Mouse (Mus musculus) forebrain, postnatal 0 days (tissue): ENCODE results near the gene Coa3. TPM values are rescaled to one million over a fixed set of nuclear protein-coding genes. Genes with fewer than 3 reads are reported as not detected.

Experiments used
- ATAC-seq: fragments of 200-750 bp; cut with Nextera tagmentation; 2 replicates; pipeline ENCODE4 v1.8.0; 2017; ENCODE audit warnings: mild to moderate bottlenecking, moderate library complexity
- DNase-seq: peaks from one replicate; pipeline ENCODE4 v3.0.0-alpha.2; 2015
- H3K27ac ChIP-seq: fragments of 300-500 bp; sonication (generic); 2 replicates; pipeline ENCODE4 v1.5.1; 2014; ENCODE audit warnings: low read depth, mild to moderate bottlenecking, antibody characterized with exemption, low read length, moderate library complexity, mixed read lengths
- H3K27me3 ChIP-seq: fragments of 300-500 bp; sonication (generic); 2 replicates; pipeline ENCODE4 v1.6.1; 2014; ENCODE audit warnings: mild to moderate bottlenecking, low read length, mixed read lengths; ENCODE audit not compliant: insufficient read depth
- H3K36me3 ChIP-seq: fragments of 300-500 bp; sonication (generic); 2 replicates; pipeline ENCODE4 v1.6.1; 2014; ENCODE audit warnings: mild to moderate bottlenecking, moderate library complexity; ENCODE audit not compliant: insufficient read depth
- H3K4me1 ChIP-seq: fragments of 300-500 bp; sonication (generic); 2 replicates; pipeline ENCODE4 v1.6.1; 2014; ENCODE audit warnings: antibody characterized with exemption; ENCODE audit not compliant: insufficient read depth
- H3K4me2 ChIP-seq: fragments of 300-500 bp; sonication (generic); 2 replicates; pipeline ENCODE4 v1.6.1; 2014; ENCODE audit warnings: low read depth, mild to moderate bottlenecking, moderate library complexity
- H3K4me3 ChIP-seq: fragments of 300-500 bp; sonication (generic); 2 replicates; pipeline ENCODE4 v1.5.1; 2014; ENCODE audit warnings: low read depth, low read length, mixed read lengths
- H3K9ac ChIP-seq: fragments of 300-500 bp; sonication (generic); 2 replicates; pipeline ENCODE4 v1.6.1; 2014; ENCODE audit warnings: mild to moderate bottlenecking
- H3K9me3 ChIP-seq: fragments of 300-500 bp; sonication (generic); 2 replicates; pipeline ENCODE4 v1.6.1; 2016; ENCODE audit warnings: low read length
- CTCF ChIP-seq: sonication (generic); IDR thresholded peaks from 2 replicates; pipeline ENCODE4 v1.5.1; 2016; ENCODE audit warnings: antibody characterized with exemption, control low read depth, low read depth
- WGBS: fragments of 180-500 bp; shearing (Covaris S2); extraction: QIAGEN DNeasy Blood & Tissue Kit; methylation state at CpG from one replicate; pipeline ENCODE4 v1.1.7; 2014; 5-methylcytosine and 5-hydroxymethylcytosine counted together
- polyA plus RNA-seq: library from polyadenylated mRNA; unstranded; fragments of >200 nt; fragmentation: Nextera tagmentation; extraction: Ambion mirVana; gene quantifications from 2 replicates; pipeline ENCODE4 v1.2.1, GENCODE M21; 2015
- total RNA-seq: library from RNA; depleted of rRNA; stranded (reverse); fragments of >200 nt; gene quantifications from 2 replicates; pipeline ENCODE4 v1.2.3, GENCODE M21; 2014

Gene Coa3
- total and polyA plus RNA-seq, 2 experiments from 2014 or later = 110 to 208 TPM

- no peak for TF ChIP-seq CTCF
- H3K9me3 ChIP-seq = no peaks in the 10 kb centered on the region
- peak within 1 kb of the TSS; percentile 100 for H3K4me3 ChIP-seq
- H3K36me3 ChIP-seq = peaks cover 22% of the 10 kb centered on the region
- no peaks in the 10 kb centered on the region for H3K27me3 ChIP-seq
- peak; percentile 96 for ATAC-seq
- WGBS = under 1% methylated on average over 56 of the region's 62 CpGs
- peaks cover 6% of the 10 kb centered on the region; the same call in 1 of the 2 replicates for H3K4me1 ChIP-seq
- H3K27ac ChIP-seq = peak within 1 kb of the TSS; percentile 60
- DNase-seq = peak; percentile 97
- peak within 1 kb of the TSS; percentile 92 for H3K4me2 ChIP-seq
- H3K9ac ChIP-seq = peak within 1 kb of the TSS; percentile 97
Observed at GRCm38 (mm10) chr11:101315665-101316500, 37.0 kb upstream of the Coa3 start, which contains the start of gene Psme3. Gene Psme3, plus strand, starts transcription at chr11:101316213.

GRCm38 (mm10) chr11:101315082-101315650, 36.3 kb upstream of the Coa3 start:
- Histone ChIP-seq H3K27ac (peak overlapping the region; percentile 60), H3K4me1 (peaks cover 6% of the 10 kb centered on the region; the same call in 1 of the 2 replicates), H3K36me3 (peaks cover 15% of the 10 kb centered on the region), H3K4me2 (peak overlapping the region; percentile 92), H3K9me3 (no peaks in the 10 kb centered on the region), H3K27me3 (no peaks in the 10 kb centered on the region), H3K4me3 (peak overlapping the region; percentile 100), H3K9ac (peak overlapping the region; percentile 97)
- DNase-seq = no peak
- TF ChIP-seq CTCF = no peak
- ATAC-seq = no peak
- WGBS = 84% methylated on average over 8 of the region's 8 CpGs

GRCm38 (mm10) chr11:101314567-101314966, 35.7 kb upstream of the Coa3 start:
- Histone ChIP-seq H3K9ac (no peak overlapping the region), H3K36me3 (peaks cover 9% of the 10 kb centered on the region), H3K9me3 (no peaks in the 10 kb centered on the region), H3K4me3 (no peak overlapping the region), H3K4me2 (no peak overlapping the region), H3K27ac (no peak overlapping the region), H3K4me1 (peaks cover 6% of the 10 kb centered on the region; the same call in 1 of the 2 replicates), H3K27me3 (no peaks in the 10 kb centered on the region)
- DNase-seq (no peak), ATAC-seq (no peak)
- WGBS = 100% methylated on average over 1 of the region's 1 CpGs
- TF ChIP-seq CTCF = no peak

- no peak overlapping the region for H3K4me3 ChIP-seq
- WGBS = 71% methylated on average over 3 of the region's 3 CpGs
- ATAC-seq = no peak
Observed at GRCm38 (mm10) chr11:101312150-101312549, 33.2 kb upstream of the Coa3 start.

GRCm38 (mm10) chr11:101311083-101311482, 32.2 kb upstream of the Coa3 start:
- no peak overlapping the region for H3K4me3 ChIP-seq
- no peaks in the 10 kb centered on the region for H3K27me3 ChIP-seq
- no peaks in the 10 kb centered on the region for H3K36me3 ChIP-seq
- H3K9me3 ChIP-seq = no peaks in the 10 kb centered on the region
- no peaks in the 10 kb centered on the region for H3K4me1 ChIP-seq
- no peak for TF ChIP-seq CTCF
- H3K9ac ChIP-seq = no peak overlapping the region
- no peak overlapping the region for H3K4me2 ChIP-seq
- DNase-seq (no peak), ATAC-seq (no peak)
- WGBS = 91% methylated on average over 3 of the region's 3 CpGs
- H3K27ac ChIP-seq = no peak overlapping the region

More at GRCm38 (mm10) chr11:101312150-101312549, 33.2 kb upstream of the Coa3 start:
- no peak overlapping the region for H3K27ac ChIP-seq
- H3K4me2 ChIP-seq = no peak overlapping the region
- no peaks in the 10 kb centered on the region for H3K27me3 ChIP-seq
- no peaks in the 10 kb centered on the region for H3K36me3 ChIP-seq
- no peaks in the 10 kb centered on the region for H3K9me3 ChIP-seq
- H3K9ac ChIP-seq = no peak overlapping the region
- peaks cover 5% of the 10 kb centered on the region; the same call in 1 of the 2 replicates for H3K4me1 ChIP-seq
- TF ChIP-seq CTCF = no peak
- no peak for DNase-seq

- no peak overlapping the region for H3K4me3 ChIP-seq
- DNase-seq (no peak), ATAC-seq (no peak)
- no peaks in the 10 kb centered on the region for H3K36me3 ChIP-seq
- H3K4me2 ChIP-seq = no peak overlapping the region
- no peaks in the 10 kb centered on the region for H3K9me3 ChIP-seq
- no peaks in the 10 kb centered on the region for H3K4me1 ChIP-seq
- WGBS = 45% methylated on average over 5 of the region's 5 CpGs
- H3K27me3 ChIP-seq = no peaks in the 10 kb centered on the region
- H3K27ac ChIP-seq = no peak overlapping the region
- H3K9ac ChIP-seq = no peak overlapping the region
- TF ChIP-seq CTCF = no peak
Observed at GRCm38 (mm10) chr11:101307744-101308143, 28.8 kb upstream of the Coa3 start.
